Mouse (Mus musculus) neutrophil, adult 5-6 weeks (primary cell): ENCODE results near the gene Prss35. TPM values are rescaled to one million over a fixed set of nuclear protein-coding genes. Genes with fewer than 3 reads are reported as not detected.

Source experiments
- ATAC-seq: fragments of 151-379, 151-347 bp; 2 replicates; pipeline ENCODE4 v1.8.0; 2017; ENCODE audit warnings: mild to moderate bottlenecking, moderate TSS enrichment; ENCODE audit not compliant: insufficient number of reproducible peaks, poor library complexity, low FRiP score, severe bottlenecking; ENCODE audit errors: extremely low read depth
- total RNA-seq: library from RNA; stranded (forward); fragments of 200-1000 nt; gene quantifications from 2 replicates; pipeline ENCODE4 v1.2.3, GENCODE M21; 2017

The Prss35 gene
- total RNA-seq, 1 experiment from 2014 or later: not detected

- no peak for ATAC-seq
Measured at GRCm38 (mm10) chr9:86782836-86783235, 39.4 kb downstream of the Prss35 start.

DNA sequence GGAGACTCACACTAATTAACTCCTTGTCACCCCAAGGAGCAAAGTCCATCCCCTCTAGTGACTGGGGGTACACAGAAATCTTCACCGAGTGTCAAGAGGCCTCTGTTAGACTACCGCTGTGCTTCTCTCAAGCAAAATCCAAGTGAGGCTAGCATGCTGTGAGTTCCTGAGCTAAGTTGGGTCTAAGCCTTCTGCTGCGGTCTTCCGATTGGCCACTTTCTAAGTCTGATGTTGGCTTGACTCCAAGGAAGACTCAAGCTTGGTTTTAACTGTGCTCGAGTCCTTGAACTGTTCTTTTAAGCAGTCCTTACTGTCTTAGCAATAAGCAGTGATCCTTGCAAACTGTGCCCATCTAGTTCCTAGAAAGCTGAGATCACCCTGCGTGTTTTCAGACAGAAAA, 45.7 kb downstream of the Prss35 start:
- no peak for ATAC-seq

DNA sequence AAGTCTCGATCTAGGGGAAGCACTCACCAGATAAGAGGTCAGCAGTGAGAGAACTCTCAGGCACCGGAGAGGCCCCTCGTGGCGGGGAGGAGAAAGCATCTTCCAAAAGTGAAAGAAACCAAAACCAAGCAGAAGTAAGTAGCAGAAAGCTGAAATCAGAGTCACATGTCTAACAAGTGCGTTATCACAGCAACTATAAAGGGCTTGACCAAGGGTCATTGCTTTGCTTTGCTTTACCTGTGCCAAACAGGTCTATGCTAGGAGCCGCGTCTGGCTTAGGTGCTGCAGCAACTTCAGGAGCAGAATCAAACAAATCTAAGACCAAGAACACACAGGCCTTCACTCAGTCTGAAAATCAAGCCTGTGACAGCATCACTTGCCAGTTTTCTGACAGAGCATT, 48.5 kb downstream of the Prss35 start:
- ATAC-seq: no peak

DNA sequence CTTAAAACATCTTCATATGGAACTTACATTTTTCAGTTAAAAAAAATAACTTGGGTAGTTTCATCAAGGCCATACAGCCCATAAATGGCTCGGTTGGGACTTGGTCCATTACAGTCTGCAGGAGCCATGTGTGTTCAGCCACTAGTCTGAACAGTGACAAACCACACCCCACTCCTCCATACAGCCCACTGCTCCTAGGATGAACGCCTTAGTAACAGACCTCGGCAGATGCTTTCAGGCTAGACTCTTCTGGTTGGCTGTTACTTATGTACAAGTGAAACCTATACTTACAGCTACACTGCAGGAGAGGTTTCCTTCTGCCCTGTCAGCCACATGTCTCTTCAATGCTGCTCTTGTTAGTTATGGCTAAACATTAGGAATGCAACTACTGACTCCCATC, 51.8 kb downstream of the Prss35 start:
- no peak for ATAC-seq

- ATAC-seq: no peak
Measured at GRCm38 (mm10) chr9:86797553-86797952, 54.1 kb downstream of the Prss35 start.

- no peak for ATAC-seq
Measured at GRCm38 (mm10) chr9:86798129-86798528, 54.7 kb downstream of the Prss35 start.

DNA sequence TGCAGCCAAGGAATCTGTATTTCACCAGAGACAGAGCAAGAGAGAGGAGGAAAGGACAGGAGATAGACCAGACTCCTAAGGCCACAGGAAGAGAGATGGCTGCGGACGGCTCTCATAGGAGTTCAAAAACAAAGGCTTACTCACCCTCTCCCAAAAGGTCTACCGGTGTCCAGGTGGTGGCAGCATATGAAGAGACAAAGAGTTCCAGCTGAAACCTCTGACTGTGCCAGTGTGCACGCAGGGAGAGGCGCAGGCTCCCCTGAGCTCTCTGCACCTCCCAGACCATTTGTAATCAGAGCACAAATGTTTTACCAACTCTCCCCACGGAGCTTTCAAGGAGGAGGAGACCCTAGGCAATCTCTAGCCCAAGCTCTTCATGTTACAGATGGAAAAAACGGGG, 55.2 kb downstream of the Prss35 start:
- no peak for ATAC-seq

- no peak for ATAC-seq
Measured at GRCm38 (mm10) chr9:86799099-86799498, 55.6 kb downstream of the Prss35 start.

GRCm38 (mm10) chr9:86800600-86801163, 57.2 kb downstream of the Prss35 start:
- no peak for ATAC-seq

Other genes with a start within 250 kb of the Prss35 start
- 9.9 and 11.2 TPM in 2 replicates for gene Pgm3, start 171.8 kb upstream of the Prss35 start, total RNA-seq
- gene Rwdd2a, start 171.7 kb upstream of the Prss35 start, total RNA-seq: 4.0 and 6.3 TPM in 2 replicates
- gene Me1, start 47.7 kb upstream of the Prss35 start, total RNA-seq: not detected in 2 replicates
- not detected in 2 replicates for gene Snap91, start 137.0 kb downstream of the Prss35 start, total RNA-seq